Mouse (Mus musculus): ENCODE data around the gene Nfe2l1.

The Nfe2l1 gene

DNA sequence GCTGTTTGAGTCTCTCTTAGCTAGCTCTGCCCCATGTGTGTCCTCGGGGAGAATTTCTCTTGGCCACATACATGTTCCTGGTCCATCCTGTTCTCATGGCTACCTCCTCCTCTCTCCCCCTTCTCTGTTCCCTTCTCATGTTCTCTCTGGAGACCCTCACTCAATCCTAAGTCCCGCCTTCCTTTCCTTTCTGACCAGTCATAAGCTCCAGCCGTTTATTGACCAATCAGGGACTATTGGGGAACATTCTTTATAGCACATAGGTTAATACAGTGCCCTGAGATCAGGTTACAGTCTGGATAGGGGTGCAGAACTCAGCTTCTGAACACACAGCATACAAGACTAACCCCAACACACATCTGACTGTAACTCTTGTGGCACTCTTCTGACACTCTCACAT lies 17.5 kb upstream of the Nfe2l1 start:
- WGBS = 69% methylated on average over 3 of the region's 3 CpGs

DNA sequence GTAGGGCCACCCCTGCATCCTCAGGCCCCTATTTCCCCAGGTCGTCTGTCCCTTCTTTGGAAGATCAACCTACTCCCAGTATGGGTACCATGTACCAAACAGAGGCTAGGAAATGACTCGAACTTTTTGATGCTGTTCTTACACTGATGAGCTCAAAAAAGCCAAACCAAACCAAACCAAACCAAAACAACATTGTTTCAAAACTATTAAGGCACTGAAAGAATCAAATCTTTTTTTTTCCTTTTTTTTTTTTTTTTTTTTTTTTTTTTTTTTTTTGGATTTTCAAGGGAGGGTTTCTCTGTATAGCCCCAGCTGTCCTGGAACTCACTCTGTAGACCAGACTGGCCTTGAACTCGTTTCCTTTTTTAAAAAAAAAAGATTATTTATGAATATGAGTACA lies 13.9 kb upstream of the Nfe2l1 start:
- WGBS = 64% methylated on average over 3 of the region's 3 CpGs

GRCm38 (mm10) chr11:96840290-96840689 lies 10.5 kb upstream of the Nfe2l1 start:
- 27% methylated on average over 8 of the region's 8 CpGs for WGBS

GRCm38 (mm10) chr11:96839877-96840276 lies 10.1 kb upstream of the Nfe2l1 start:
- WGBS = 46% methylated on average over 3 of the region's 3 CpGs

DNA sequence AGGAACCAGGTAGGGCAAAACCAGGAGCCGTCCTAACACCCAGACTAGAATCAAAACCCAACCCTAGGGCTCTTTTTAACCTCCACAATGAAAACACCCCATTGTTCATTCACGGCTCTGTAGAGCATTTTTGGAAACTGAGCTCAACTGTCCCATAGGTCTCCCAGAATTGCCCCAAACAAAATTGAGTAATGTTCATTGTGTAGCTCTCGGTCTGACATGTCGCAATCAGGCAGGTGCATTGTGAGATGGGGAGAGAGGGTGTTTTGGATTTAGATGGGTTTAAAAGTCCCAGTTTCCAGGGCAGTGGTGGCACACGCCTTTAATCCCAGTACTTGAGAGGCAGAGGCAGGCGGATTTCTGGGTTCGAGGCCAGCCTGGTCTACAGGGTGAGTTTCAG lies 9.7 kb upstream of the Nfe2l1 start:
- 86% methylated on average over 7 of the region's 7 CpGs for WGBS

- 69% methylated on average over 4 of the region's 4 CpGs for WGBS
Observed at GRCm38 (mm10) chr11:96838341-96838740, 8.6 kb upstream of the Nfe2l1 start.

DNA sequence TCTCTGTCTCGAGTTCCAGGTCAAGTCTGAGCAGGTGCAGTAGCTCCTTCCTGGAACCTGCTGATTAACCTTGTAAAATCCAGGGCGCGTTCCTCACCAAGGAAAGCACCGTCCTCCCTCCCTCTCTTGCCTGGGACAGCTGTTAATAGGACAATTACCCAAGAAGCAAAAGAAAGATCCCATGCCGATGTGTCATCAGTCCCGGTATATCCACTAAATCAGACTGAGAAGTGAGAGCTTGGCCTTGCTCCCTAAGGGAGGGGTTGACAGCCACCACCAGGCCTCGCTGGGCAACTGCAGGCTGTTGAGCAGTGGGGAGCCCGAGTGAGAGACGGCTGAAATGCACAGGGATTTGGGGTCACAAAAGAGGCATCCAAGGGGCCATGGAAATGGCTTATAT lies 7.5 kb upstream of the Nfe2l1 start:
- WGBS = 49% methylated on average over 9 of the region's 9 CpGs

GRCm38 (mm10) chr11:96834127-96834526 lies 4.4 kb upstream of the Nfe2l1 start:
- 91% methylated on average over 1 of the region's 1 CpGs for WGBS

DNA sequence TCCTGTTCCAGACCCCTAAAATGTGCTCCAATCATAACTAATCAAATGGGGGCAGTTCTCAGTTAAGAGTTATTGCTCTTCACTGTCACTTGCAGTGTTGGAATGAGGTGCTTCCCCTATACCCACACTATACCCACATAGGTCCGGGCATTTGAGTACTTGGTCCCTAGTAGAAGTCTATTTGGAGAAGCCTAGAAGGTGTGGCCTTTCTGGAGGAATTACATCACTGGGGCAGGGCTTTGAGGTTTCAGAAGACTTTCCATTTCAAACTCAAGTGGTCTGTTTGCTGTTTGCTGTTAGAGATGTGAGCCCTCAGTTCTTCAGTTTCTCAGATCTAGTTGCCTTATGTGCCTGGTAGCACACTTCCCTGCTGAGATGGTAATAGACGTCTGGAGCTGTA lies 3.2 kb upstream of the Nfe2l1 start:
- WGBS = 71% methylated on average over 2 of the region's 2 CpGs

GRCm38 (mm10) chr11:96832541-96832940 lies 2.8 kb upstream of the Nfe2l1 start:
- WGBS = 92% methylated on average over 3 of the region's 3 CpGs

DNA sequence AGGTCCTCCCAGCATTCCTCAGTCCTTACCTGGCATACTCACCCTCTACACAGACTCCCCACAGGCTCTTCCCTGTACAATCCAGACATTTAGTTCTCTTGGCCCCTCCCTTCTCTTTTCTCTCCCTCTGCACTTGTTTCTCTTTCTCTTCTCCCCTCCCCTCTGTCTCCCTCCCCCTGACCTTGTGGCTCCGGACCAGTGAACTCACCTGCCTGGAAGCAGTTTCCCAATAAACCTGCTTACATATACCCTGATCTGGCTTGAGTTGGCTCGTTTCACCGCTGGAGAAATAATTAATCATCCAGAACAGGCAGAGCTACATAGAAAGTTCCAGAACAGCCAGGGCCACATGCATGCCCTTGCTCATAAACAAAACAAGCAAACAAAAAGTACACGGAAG lies 1.7 kb upstream of the Nfe2l1 start:
- 75% methylated on average over 4 of the region's 4 CpGs for WGBS

GRCm38 (mm10) chr11:96830539-96831216 lies 910 bp upstream of the Nfe2l1 start:
- WGBS = 22% methylated on average over 13 of the region's 13 CpGs

DNA sequence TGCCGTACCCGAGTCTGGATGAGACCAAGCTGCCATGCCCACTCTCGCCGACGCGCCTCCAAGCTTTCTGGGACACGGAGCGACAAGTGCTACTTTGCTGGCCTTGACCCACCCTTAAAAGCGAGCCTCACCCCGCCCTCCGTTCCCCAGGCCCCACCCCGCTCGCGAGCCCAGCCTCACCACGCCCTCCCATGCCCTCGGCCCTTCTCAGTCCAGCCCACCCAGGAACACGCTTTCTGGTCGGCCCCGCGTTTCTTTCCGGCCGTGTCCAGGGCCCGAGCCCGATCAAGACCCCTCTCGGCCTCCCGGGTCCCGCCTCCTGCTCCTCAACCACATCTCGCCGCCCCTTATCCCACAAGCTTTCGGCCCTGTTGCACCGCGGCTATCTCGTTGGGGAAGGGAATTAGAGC lies 360 bp downstream of the Nfe2l1 start:
- WGBS = under 1% methylated on average over 33 of the region's 33 CpGs

DNA sequence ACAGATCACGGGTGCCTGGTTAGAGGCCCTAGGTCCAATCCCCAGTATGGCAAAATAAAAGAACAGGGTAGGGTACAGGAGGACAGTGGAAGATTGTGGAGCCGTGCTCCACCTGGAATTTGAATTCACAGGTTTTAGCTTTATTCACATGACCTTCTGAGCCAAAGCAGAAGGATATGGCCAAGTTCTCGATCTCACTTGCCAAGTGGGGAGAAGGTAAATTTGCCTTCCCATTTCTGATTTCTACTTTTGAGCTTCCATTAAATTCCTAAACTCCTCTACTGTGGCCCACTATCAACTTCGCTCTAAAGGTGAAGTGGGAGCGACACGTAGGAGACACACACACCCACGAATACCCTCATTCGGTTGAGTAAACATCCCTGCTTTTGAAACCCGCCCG lies 887 bp downstream of the Nfe2l1 start:
- WGBS = 5% methylated on average over 10 of the region's 10 CpGs

- 59% methylated on average over 9 of the region's 9 CpGs for WGBS
Observed at GRCm38 (mm10) chr11:96827917-96828316, 1.9 kb downstream of the Nfe2l1 start.

- WGBS = 63% methylated on average over 12 of the region's 12 CpGs
Observed at GRCm38 (mm10) chr11:96827062-96827581, 2.6 kb downstream of the Nfe2l1 start.

DNA sequence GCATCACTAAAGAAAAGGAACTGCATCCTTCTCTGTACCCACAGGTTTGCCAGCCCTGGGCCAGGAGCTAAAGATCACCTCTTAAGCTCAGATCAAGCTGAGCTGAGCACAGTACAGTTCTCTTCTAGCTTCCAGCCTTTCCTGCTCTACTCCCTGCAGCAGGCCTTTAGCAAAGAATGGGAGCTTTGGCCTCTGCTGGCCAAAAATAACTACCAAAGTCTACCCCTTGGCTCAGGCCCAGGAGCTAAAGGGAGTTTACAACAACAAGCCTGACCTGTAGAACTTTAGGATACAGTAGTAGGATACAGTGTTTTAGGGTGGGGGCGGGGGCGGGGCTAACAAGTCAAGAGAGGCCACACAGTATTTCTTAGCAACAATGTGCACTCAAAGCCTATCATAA lies 3.3 kb downstream of the Nfe2l1 start:
- WGBS = 77% methylated on average over 2 of the region's 2 CpGs

GRCm38 (mm10) chr11:96824783-96825495 lies 4.8 kb downstream of the Nfe2l1 start:
- 11% methylated on average over 7 of the region's 7 CpGs for WGBS

DNA sequence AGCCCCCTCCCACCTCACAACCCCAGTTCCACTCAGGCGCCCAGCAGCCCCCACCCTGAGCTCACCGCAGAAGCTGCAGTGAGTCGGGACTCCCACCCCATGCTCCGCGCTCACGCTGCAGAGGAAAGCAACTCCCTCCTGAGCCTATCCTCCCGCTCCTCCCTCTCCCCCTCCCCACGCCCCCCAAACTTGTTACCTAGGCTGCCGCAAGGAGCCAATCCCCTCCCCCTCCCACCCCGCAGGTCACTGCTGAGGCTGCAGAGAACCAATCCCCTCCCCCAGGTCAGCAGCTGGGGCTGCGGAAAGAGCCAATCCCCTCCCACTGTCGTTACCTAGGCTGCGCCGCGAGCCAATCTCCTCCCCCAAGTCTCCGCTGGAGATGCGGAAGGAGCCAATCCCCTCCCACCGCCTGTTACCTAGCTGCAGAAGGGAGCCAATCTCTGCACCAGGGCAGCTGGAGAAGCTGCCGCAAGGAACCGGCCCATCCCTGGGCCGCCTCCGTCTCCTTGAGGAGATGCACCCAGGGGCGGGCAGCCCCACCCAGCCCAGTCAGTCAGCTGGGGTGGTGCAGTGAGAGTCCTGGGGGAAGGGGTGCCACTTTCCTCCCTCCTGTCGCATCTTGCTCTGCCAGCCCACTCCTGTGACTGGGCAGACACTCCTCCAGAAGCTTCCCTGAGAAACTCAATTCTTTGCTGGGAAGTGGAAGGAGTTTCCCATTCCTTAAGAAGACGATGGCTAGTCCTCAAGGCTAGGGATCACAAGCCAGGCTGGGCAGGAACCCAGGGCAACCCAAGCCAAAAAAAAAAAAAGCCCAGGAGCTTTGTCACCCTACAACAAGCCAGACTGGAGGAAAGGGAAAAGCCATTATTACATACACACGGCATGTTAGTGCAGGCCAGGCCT lies 5.6 kb downstream of the Nfe2l1 start:
- under 1% methylated on average over 25 of the region's 26 CpGs for WGBS

DNA sequence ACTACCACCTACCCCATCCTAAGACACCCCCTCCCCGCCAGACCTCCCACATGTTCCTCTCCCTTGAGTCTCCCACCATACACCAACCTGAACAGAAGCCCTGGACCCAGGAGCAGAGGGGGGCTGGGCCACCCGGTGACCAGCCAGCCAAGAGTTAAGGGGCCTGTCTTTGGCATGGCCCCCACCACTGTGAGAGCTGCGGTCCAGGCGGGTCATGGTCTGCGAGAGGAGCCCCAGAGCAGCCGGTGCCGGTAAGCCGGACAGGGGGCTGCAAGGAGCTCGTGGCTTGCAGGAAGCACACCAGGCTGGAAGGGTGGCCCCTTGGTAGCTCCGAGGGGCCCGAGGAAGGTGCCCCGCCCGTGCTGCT lies 6.3 kb downstream of the Nfe2l1 start:
- 7% methylated on average over 13 of the region's 13 CpGs for WGBS

DNA sequence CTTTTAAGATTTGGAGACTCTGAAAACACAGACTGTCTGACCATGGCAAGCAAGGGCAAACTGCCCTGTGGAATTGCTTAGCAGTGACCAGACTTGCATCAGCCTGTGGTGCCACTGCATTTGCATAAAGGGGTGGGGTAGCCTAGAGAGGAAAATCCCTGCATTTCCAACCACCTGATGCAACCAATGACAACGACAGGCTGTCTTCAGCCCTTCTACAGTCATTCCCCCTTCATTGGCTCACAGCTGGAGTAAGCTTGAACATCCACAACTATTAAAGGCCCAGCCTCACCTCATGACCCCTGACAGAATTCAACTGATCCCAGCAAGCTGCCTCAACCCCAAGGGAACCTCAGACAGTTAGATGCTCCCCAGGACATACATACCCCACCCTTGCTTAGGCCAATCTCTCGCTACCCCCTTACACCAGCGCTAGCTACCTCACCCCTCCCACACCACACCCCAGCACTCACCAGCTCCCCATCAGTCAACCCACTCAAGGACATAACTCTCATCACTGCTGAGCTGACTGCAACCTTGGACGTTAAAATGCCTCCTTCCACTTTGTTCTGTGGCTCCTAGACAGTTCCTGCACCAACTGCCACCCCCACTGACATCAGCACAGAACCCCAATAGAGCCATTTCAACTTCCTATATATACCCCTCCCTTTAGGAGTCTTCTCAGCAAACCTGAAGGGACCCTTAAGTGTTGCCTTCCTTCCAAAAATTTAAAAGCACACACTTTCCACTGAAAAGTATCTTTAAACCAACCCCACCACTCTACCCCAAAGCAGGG lies 6.9 kb downstream of the Nfe2l1 start:
- 14% methylated on average over 4 of the region's 4 CpGs for WGBS

Data from cerebral cortex, adult 2 months (tissue).